Mouse (Mus musculus): ENCODE results near the gene Cgnl1.

Gene Cgnl1

DNA sequence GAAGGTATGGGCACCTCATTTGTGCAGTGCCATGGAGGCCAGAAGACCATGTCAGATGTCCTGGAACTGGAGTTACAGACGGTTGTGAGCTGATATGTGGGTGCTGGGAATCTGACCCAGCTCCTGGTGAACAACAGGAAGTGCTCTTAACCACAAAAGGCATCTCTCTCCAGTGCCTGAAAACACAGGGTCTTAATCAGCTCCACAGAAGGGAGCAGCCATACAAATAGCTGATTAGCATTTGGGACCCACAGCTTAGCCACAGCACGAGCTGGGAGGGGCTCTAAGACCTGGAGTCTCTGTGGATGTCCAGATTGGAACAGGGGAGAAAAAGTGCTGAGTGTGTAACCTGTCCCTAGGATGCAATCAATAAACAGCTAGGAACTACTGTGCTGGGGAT, 4.5 kb downstream of the Cgnl1 start:
- no peak for DNase-seq (ENCODE audit: low spot score)

DNA sequence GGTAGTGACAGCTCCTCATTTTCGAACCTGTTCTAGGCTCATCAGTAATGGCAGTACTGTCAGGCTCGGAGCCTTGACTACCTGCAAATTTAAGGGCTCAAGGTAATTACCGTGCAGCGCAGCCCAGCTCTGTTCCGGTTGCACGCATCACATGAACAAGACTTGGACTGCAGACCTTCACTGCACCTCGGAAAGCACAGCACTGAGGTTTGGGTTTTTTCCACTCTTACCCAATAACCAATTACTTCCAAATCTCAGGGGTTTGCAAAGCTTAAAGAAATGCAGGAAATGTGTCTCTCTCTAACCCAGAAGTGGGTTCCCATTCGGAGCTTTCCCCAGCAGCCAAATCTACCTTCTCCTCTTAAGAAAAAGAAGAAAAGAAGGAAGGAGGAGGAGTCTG, 5.1 kb downstream of the Cgnl1 start:
- DNase-seq (ENCODE audit: low spot score): no peak

DNA sequence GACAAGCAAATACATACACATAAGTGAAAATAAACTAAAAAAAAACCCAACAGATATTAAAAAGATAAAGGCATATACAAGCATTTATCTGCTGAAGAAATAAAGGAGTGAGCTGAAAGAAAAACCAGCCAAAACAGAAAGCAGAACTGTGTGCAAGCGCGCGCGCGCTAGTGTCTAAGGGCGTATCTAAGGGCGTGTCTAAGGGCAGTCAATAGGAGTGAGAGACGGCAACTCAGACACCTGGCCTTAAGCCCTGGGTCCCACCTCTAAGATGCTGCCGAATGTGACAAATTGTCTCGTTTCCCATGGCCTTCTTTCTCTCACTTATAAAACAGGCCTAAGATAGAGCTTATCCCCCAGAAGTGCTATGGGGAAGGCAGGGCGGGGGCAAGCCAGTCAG, 6.9 kb downstream of the Cgnl1 start:
- DNase-seq (ENCODE audit: low spot score): no peak

DNA sequence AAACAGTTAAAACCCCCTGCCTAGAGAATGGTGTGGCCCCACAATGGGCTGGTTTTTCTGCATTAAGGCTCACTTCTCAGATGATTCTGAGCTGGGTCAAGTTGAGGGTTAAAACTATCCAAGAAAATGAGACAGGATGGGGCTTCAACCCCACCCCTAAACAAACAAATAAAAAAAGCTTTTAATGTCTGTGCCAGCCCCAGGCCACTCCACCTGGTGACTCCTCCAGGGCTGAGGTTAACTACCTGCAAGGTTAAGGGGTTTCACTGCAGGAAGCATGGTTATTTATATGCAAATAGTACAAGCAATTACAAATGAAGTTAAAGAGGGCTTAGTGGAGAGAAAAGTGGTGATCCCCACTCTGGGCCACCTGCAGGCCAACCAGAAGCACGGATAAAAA, 8.1 kb downstream of the Cgnl1 start:
- DNase-seq (ENCODE audit: low spot score): no peak

DNA sequence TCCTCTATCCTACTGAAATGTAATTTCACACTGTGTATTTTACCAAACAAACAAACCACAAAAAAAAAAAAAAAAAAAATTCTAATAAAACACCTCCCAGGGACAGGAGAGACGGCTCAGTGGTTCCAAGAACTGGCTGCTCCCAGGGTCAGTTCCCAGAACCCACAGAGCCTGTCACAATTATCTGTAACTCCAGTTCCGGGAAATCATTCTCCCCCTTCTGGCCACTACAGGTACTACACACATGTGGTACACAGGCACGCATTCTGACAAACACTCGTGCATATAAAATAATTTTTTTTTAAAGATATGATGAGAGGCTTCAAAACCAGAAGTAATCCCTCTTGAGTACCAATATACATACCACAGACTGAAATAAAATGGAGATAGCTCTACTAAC, 9.7 kb downstream of the Cgnl1 start:
- no peak for DNase-seq (ENCODE audit: low spot score)

DNA sequence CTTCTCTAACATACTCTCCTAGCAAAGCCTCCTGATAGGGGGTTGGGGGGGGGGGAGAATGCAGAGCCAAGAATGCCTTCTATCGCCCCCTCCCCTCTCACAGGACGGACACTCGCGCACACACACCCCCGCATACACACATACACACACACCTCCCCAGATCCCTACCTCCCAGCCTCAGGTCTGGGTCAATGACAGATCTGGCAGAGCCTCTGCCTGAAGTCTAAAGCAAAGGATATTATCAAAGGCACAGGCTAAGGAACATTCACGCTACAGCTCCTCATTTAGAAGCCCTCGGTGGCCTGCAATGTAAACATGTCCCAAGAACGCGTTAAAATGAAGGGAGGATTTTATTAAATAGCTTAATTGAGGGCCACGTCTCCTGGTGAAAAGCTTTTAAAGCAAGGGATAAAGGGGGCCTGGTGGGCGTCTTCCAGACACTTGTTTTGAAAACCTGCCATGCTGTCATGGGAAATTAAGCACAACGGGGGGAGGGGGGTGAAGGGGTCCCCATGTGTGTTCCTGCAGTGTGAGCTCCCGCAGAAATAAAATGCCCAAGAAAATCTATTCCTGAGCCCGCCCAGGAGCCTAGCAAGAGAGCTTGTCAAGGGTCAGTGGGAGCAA, 10.8 kb downstream of the Cgnl1 start:
- no peak for DNase-seq (ENCODE audit: low spot score)

DNA sequence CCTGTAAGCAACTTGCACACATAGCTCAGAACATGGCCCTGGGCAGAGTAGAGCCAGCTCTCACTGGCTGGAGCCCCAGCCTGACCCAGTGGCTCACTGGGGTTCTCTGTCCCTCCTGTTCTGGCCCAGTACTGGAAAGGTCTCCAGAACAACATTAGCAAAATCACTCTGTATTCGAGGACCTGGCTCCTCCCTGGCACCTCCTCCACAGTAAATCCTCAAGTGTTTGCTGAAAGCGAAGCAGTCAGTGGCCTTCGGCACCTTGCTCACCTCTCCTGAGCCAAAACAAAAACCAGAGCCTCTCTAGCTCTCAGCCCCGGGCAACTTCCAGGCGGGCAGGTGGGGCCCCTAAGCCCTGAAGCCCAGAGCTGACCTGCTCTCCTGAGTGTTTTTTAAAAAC, 11.5 kb downstream of the Cgnl1 start:
- DNase-seq (ENCODE audit: low spot score): no peak

DNA sequence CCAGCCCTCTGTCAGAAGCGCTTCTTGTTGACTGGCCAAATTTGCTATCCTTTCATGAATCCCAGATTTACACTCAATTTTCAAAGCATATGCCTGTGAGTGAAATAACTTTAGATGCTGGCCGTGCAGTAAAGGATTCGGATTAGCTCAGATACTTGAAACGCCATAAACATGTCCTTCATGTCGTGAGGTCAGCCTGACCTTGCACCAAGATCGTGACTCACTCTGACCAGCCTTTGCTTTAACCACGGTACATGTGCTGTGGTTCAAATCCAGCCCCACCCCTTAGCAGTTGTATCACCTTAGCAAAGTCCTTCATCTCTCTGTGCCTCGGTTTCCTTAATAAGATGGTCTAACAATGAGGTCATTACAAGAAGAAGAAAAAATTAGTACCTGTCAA, 14.0 kb downstream of the Cgnl1 start:
- DNase-seq (ENCODE audit: low spot score): no peak

DNA sequence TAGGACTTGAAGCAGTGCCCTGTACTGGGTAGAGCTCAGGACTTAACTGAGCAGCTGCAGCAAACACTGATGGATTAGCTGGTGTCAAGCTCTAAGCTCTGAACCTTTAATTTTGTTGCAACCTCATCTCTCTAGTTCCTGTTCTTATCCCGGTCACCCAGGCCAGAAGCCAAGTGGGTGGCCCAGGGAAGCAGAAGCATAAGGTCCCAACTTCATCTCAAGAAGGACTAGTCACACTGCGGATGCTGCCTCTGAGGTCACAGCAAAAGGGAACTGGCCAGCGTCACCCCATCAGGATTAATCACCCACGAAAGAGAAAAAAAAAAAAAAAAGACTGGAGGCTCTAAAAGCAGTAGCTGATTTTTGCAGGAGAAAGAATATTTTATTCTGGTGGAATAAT, 14.5 kb downstream of the Cgnl1 start:
- DNase-seq (ENCODE audit: low spot score): no peak

DNA sequence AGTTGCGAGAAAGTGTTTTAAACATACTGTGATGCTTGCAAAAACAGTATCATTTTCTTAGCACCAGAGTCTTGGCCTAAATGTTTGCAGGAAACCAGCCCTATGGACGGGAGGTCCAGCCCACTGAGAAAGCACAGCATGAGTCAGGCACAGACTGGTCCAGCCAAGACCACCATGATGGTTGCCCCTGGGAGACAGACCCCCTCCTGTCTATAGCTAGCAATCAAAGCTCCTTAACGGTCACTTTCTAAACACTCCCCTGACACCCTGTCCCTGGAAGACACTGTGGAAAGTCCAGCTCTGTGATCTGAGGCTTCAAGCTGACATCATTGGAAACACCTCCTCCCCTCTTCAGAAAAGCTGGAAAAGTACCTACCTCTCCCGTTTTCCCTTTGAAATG, 17.4 kb downstream of the Cgnl1 start:
- no peak for DNase-seq (ENCODE audit: low spot score)

DNA sequence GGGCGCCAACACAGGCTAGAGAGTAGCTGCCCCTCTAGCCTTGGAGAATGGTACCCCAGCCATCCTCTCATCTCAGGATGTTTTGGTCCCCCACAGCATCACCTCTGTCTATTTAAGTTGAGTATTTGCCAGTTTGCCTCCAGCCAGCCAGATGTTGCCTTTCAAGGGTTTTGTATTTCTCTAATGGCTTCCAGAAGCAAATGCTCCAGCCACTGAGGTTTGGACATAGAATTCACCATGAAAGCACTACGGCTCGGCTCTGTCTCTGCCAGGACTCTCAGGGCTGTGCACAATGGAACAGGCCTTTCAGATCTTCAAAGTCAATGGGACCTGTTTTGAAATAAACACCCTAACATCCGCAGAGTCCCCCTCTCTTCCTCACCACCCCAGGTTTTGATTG, 17.9 kb downstream of the Cgnl1 start:
- no peak for DNase-seq (ENCODE audit: low spot score)

DNA sequence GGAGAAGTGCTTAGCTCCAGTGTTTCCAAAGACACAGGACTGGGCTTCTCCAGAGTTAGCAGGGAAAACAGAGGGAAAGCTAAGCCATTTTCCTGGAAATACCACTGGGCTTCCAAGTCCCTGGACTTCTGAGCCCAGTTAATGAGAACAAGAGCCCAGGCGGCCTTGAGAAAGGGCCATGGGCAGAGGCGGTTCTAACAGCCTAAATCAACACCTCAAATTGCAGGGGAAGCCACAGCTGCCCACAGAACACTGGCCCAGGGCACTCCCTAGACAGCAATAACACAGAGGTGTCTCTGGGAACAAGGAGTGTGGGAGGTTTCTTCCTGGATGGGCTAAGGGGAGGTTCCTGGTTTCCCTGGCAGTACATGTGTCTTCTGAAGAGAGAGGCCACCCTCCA, 18.3 kb downstream of the Cgnl1 start:
- no peak for DNase-seq (ENCODE audit: low spot score)

DNA sequence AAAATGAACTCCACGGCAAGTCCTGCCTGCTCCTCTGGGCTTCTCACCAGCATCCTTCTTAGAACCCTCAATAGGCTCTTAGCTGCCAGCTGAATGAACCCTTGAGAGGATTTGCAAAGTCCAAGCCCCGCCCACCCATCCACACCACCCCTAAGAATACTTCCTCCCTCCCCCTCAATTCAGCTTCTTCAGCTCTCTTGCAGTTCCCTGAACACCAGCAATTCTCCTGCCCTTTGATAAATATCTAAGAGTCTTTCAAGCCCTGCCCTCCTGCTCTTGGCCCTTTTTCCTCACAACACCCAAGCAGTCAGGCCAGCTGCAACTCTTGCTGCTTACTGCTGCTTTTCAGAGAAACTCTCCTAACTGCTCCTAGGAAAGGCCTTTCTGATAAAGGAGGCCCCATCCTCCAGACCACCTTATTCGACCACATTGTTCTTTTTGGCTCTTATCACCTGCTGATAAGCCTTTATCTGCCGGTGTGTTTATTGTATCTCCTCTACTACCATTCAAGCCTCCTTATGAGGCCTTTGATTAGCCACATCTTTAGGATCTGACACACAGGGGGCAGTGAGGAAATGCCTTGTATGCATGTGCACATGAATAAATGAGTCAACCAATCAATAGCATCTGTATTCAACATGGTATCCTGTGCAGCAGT, 21.3 kb downstream of the Cgnl1 start:
- no peak for DNase-seq (ENCODE audit: low spot score)

DNA sequence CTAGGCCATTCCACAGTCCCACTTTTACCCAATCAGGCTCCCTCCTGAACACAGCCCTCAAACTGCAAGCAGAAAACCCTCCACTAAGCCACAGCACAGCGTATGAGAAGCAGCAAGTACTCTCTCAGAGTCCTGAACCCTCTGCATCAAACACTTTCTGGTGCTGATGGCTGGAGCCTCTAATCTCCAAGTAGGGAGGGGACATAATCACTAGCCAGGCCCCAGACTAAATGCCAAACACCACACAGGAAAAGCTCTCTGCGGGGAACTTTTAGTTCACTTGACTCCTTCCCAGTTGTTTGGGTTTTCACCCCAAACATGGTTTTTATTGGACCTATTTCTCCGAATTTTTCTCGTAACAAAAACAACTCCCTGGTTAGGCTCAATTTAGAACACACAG, 25.0 kb downstream of the Cgnl1 start:
- no peak for DNase-seq (ENCODE audit: low spot score)

DNA sequence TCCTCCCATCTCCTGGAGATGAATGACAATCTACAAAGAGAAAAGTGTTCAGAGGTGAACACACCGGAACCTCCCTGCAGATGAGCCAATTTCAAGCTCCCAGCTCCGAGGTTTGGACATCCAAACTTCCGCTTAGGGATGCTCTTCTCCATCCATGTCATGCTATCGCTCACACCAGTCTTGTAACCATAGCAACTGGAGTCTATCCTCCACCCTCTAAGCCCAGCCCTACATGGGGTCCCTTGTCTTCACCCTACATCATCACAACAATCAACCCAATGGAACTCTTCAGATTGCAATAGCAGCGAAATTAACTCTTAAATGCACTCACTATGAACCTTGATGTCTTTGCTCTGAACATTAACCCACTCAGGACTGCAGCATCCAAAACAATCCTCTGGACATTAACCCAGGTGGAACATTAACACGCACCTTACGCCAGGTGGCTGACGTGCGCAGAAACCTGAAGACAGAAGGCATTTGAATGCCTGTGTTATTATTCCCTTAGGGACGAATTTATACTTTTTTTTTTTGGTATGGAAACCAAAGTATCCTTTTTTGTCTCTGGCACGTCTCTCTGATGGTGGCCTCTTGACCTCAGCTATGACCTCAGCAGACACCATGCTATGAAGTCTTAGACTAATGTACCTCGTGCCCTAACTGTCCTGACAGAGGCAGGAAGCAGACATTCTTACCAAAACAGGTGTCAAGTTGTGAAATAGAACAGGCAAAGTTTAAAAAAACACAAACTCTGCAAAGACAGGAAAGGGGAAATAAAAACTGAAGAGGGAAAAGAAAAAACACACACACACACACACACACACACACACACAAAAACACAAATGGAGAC, 33.1 kb downstream of the Cgnl1 start:
- DNase-seq (ENCODE audit: low spot score): no peak

DNA sequence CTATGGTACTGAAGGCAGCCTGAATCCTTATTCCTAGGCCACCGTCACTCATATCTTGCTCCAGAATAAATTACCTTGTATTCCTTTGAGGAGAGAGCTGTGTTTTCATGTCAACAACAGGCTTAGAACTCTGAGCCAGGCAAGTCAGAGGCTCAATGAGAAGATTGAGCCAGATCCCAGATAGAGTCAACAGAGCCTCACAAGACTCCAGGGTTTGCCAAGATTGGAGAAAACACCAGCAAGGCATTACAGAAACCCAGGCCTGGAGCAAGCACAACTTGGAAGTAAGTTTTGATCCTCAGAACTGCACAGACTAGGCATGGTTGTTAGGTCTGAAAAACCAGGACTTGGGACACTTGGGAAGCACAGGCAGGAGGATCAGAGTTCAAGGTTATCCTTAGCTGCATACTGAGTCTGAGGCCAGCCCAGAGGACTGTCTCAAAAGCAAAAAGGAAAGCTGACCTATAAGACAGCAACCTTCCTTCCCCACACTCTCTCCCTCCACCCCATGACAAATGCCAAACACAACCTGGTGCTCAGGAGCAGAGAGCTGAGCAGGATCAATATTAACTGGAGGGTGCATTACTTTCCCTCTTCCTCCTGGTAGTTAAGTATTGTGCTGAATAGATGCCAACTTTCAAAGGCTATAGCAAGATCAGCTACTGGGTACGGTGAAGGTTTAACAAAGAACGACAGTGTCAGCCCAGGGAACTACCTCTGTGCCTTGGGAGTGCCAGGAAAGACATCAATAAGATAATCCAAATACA, 34.0 kb downstream of the Cgnl1 start:
- no peak for DNase-seq (ENCODE audit: low spot score)

DNA sequence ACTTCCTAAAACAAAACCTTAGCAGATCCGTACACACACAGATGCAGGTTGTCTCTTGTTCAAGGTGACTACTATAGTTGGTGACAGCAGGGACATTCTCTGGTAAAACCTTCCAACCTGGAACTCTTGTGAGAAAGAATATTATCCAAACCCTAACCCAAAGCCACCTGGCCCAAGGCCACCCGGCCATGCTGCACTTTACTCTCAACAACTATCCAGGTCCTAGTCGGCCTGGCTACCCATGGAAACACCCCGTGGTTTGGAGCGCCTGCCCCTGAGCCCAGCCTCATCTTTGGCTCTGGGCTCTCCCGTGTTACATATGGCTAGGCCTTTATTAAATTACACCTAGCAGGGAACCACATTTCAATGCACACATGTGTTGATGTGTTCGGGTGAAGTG, 35.5 kb downstream of the Cgnl1 start:
- DNase-seq (ENCODE audit: low spot score): no peak

DNA sequence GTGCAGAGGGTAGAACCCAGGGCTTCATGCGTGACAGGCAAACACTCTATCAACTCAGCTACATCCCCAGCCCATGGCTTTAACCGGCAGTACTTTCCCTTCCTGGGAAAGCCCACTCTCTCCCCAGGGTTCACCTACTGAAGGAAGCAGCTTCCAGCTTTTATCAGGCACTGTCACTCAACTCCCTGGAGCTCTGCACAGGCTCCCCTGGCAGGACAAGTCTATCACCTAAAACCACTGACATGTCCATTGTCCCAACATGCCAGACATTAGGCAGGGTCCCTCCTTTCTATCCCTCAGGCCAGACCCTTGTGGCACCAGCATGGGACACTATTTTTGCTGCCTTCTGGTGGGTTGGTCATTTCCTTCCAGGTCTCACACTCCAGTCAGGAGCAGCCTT, 37.8 kb downstream of the Cgnl1 start:
- DNase-seq (ENCODE audit: low spot score): no peak

DNA sequence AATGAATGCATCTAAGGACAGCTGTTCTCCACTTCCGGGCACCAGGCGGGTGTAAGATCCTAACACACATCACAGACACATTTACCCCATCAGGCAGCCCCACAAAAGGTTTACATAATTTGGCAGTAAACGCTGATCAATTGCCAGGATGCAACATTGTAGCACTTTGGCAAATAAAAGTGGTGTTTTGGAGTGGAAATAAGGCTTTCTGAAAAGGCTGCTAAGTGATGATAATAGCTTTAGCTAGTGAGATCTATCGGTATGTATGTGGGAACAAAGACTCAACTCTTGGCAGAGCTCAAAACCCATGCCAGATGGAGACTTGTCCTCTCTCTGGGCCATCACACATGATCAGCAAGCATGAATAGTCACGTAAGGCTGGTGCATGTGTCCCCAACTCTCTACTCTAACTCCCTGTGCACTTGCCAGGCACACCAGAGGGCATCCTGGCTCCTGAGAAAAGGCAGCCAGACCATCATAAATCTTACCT, 42.5 kb downstream of the Cgnl1 start:
- no peak for DNase-seq (ENCODE audit: low spot score)

DNA sequence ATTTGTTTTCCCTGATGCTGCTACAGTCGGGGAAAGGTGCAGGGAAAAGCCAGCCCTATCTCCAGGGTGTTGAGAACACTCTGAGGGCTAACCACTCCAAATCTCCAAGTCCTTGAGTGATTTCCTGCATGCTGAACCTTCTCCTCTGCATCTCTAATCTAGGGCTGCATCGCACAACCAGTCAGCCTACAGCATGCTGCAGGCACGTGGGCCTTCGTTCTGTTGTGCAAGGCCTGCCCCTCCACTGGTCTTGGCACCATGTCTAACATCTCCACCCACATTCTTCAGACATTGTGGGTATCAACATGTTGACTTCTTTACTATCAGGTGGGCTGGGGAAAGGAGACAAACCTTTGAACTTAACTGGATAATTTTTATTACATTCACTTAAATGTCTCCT, 44.2 kb downstream of the Cgnl1 start:
- no peak for DNase-seq (ENCODE audit: low spot score)

DNA sequence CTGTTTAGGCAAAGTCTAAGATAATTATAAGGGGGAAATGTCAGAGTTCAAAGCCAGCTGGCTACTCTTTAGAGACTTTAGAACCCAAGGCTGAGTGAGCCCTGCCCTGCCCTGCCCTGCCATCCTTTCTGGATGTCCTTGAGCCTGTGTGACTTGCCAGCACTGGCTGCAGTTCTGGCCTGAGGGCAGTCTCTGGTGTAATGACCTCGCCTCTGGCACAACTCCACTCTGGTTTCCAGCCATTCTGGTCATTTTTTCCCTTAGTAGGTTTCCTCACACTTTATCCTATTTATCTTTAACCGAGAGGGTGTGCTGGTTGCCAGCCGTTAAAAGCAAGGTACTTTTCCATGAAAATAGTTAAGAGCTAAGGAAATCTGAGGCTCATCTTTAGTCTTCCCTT, 45.3 kb downstream of the Cgnl1 start:
- DNase-seq (ENCODE audit: low spot score): no peak

DNA sequence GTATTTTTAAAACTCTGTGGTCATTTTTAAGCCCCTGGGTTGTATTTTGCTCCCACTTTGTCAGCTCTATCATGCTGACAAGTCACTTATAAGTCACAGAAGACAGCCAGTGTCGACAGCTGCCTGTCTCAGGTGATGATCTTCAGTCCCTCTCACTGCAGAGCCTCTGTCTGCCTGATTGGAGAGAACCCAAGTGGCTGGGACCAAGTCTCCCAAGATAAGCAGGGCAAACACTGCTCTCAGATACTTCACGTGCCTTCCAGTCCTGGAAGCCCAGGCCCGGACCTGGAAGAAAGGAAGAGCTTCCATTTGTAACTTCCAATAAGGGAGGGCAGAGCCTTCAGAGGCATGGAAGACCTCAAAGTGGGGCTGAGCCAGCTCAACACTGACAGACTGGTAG, 49.0 kb downstream of the Cgnl1 start:
- no peak for DNase-seq (ENCODE audit: low spot score)

DNA sequence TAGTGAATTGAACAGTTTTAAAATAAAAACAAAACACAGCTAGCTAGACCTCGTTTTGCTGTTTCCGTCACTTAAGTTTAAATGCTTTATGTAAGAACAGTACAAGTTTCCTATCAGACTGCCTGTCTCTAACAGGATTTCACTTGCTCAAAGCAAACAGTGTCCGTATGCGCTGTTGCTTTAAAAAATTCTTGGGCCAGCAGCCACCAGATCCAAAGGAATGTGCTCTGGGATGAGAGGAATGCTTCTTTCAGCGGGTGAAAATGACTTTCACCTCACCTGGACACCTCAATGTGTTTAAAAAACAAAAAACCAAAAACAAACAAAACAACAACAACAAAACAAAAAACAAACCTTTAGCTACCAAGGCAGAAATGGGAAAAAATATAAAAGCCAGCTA, 54.4 kb downstream of the Cgnl1 start:
- no peak for DNase-seq (ENCODE audit: low spot score)

All from ovary, postnatal 10 days (tissue).